Mouse (Mus musculus): Measurements from ENCODE around the gene Xrcc5. TPM values are rescaled to one million over a fixed set of nuclear protein-coding genes. Genes with fewer than 3 reads are reported as not detected.

Gene Xrcc5
- total and polyA plus RNA-seq, 2 experiments from 2014 or later = 12.7 to 12.8 TPM

GRCm38 (mm10) chr1:72406505-72407079 lies 99.4 kb downstream of the Xrcc5 start:
- DNase-seq (no peak), ATAC-seq (no peak)
- WGBS = 62% methylated on average over 14 of the region's 14 CpGs
- no peak overlapping the region for H3K4me3 ChIP-seq (ENCODE audit: low read depth, low read length)
- H3K27ac ChIP-seq (ENCODE audit: low read depth, low read length) = no peak overlapping the region
- H3K9ac ChIP-seq = no peak overlapping the region
- H3K9me3 ChIP-seq (ENCODE audit: low read length) = no peaks in the 10 kb centered on the region
- H3K4me2 ChIP-seq (ENCODE audit: low read depth) = no peak overlapping the region
- no peaks in the 10 kb centered on the region for H3K27me3 ChIP-seq (ENCODE audit: insufficient read depth, low read length)
- H3K4me1 ChIP-seq (ENCODE audit: insufficient read depth) = no peaks in the 10 kb centered on the region
- no peaks in the 10 kb centered on the region for H3K36me3 ChIP-seq (ENCODE audit: insufficient read depth)
- TF ChIP-seq CTCF (IDR thresholded peaks at IDR 0.05; ENCODE audit: low read depth) = no peak

DNA sequence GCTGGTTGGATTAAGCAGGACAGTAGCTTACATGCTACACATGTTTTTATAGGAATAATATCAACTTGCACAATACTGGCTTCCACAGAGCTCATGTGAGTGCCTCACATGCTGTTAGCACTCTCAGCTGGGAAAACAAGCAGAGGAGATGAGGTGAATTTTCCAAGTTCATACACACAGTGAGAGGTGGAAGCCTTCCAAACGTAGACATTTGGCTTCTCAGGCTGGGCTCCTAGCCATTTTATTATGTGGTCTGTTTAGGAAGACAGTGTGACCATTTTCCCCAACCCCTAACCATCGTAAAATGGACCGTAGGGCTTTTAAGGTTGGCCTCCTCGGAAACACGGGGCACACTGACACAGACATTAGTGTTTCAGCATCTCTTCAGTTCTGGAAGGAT lies 102.7 kb downstream of the Xrcc5 start:
- no peak for ATAC-seq
- 74% methylated on average over 5 of the region's 5 CpGs for WGBS

DNA sequence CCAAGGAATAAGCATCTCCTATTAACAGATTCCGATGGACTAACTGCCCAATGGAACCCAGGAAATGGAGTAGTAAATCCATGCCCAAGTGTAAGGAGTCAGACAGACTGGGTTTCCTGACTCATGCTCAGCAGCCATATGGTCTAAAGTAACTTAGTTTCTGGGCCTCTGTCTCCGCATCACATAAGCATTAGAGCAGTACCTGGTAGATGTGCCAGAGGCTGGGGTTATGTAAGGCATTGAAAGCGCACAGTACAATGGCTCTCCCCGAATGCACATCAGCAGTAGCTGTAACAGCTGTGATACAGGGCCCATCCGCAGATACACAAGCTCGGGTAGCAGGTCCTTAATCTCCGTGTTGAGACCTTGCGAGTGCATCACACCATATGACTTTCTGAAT lies 103.9 kb downstream of the Xrcc5 start:
- 0 out of 2 replicates have a peak, but pooled peaks cover 10% of the 10 kb centered on the region for H3K4me1 ChIP-seq (ENCODE audit: insufficient read depth)
- no peaks in the 10 kb centered on the region for H3K9me3 ChIP-seq (ENCODE audit: low read length)
- H3K4me3 ChIP-seq (ENCODE audit: low read depth, low read length) = no peak overlapping the region
- no peak overlapping the region for H3K9ac ChIP-seq
- H3K4me2 ChIP-seq (ENCODE audit: low read depth) = no peak overlapping the region
- TF ChIP-seq CTCF (IDR thresholded peaks at IDR 0.05; ENCODE audit: low read depth) = no peak
- DNase-seq (no peak), ATAC-seq (no peak)
- no peaks in the 10 kb centered on the region for H3K36me3 ChIP-seq (ENCODE audit: insufficient read depth)
- WGBS = 83% methylated on average over 8 of the region's 8 CpGs
- H3K27me3 ChIP-seq (ENCODE audit: insufficient read depth, low read length) = no peaks in the 10 kb centered on the region
- H3K27ac ChIP-seq (ENCODE audit: low read depth, low read length) = no peak overlapping the region

More for the DNA sequence above, 102.7 kb downstream of the Xrcc5 start:
- Histone ChIP-seq H3K27ac (ENCODE audit: low read depth, low read length) (no peak overlapping the region), H3K36me3 (ENCODE audit: insufficient read depth) (no peaks in the 10 kb centered on the region), H3K4me1 (ENCODE audit: insufficient read depth) (0 out of 2 replicates have a peak, but pooled peaks cover 10% of the 10 kb centered on the region), H3K4me2 (ENCODE audit: low read depth) (no peak overlapping the region), H3K9ac (no peak overlapping the region), H3K4me3 (ENCODE audit: low read depth, low read length) (no peak overlapping the region), H3K9me3 (ENCODE audit: low read length) (no peaks in the 10 kb centered on the region), H3K27me3 (ENCODE audit: insufficient read depth, low read length) (no peaks in the 10 kb centered on the region)
- TF ChIP-seq CTCF (IDR thresholded peaks at IDR 0.05; ENCODE audit: low read depth) = no peak
- DNase-seq = no peak

- Histone ChIP-seq H3K9ac (no peak overlapping the region), H3K4me3 (ENCODE audit: low read depth, low read length) (no peak overlapping the region), H3K4me2 (ENCODE audit: low read depth) (no peak overlapping the region), H3K27me3 (ENCODE audit: insufficient read depth, low read length) (no peaks in the 10 kb centered on the region), H3K36me3 (ENCODE audit: insufficient read depth) (no peaks in the 10 kb centered on the region), H3K4me1 (ENCODE audit: insufficient read depth) (0 out of 2 replicates have a peak, but pooled peaks cover 10% of the 10 kb centered on the region), H3K9me3 (ENCODE audit: low read length) (no peaks in the 10 kb centered on the region), H3K27ac (ENCODE audit: low read depth, low read length) (peak overlapping the region; percentile 81; the same call in 1 of the 2 replicates)
- ATAC-seq = no peak
- 83% methylated on average over 8 of the region's 8 CpGs for WGBS
- no peak for DNase-seq
- no peak for TF ChIP-seq CTCF (IDR thresholded peaks at IDR 0.05; ENCODE audit: low read depth)
Measured at GRCm38 (mm10) chr1:72413205-72413604, 106.0 kb downstream of the Xrcc5 start.

DNA sequence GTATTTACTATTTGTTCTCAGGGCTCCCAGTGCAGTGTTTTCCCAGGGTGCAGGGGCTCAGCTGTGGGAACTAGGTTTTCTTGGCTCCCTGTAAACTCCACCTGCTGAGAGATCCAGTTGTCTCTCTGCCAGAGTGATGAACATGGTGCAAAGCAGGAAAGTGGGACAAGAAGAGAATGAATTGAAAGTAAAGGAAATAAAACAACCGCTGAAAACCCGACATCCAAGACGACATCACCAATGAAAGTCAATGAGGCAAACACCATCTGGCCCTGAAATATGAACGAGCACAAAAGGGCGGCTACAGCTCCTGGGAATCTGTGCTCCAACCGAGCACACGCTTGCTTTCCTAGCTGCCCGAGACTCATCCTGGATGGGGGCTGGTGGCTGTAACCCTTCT lies 106.9 kb downstream of the Xrcc5 start:
- Histone ChIP-seq H3K4me3 (ENCODE audit: low read depth, low read length) (no peak overlapping the region), H3K9ac (0 out of 2 replicates have a peak overlapping the region, but pooled peaks have one; percentile 7), H3K4me2 (ENCODE audit: low read depth) (peak overlapping the region; percentile 17; the same call in 1 of the 2 replicates), H3K9me3 (ENCODE audit: low read length) (no peaks in the 10 kb centered on the region), H3K4me1 (ENCODE audit: insufficient read depth) (0 out of 2 replicates have a peak, but pooled peaks cover 10% of the 10 kb centered on the region), H3K36me3 (ENCODE audit: insufficient read depth) (no peaks in the 10 kb centered on the region), H3K27me3 (ENCODE audit: insufficient read depth, low read length) (no peaks in the 10 kb centered on the region), H3K27ac (ENCODE audit: low read depth, low read length) (peak overlapping the region; percentile 81)
- ATAC-seq (peak; percentile 81), DNase-seq (peak; percentile 71)
- TF ChIP-seq CTCF (IDR thresholded peaks at IDR 0.05; ENCODE audit: low read depth) = no peak
- WGBS = 30% methylated on average over 8 of the region's 8 CpGs

DNA sequence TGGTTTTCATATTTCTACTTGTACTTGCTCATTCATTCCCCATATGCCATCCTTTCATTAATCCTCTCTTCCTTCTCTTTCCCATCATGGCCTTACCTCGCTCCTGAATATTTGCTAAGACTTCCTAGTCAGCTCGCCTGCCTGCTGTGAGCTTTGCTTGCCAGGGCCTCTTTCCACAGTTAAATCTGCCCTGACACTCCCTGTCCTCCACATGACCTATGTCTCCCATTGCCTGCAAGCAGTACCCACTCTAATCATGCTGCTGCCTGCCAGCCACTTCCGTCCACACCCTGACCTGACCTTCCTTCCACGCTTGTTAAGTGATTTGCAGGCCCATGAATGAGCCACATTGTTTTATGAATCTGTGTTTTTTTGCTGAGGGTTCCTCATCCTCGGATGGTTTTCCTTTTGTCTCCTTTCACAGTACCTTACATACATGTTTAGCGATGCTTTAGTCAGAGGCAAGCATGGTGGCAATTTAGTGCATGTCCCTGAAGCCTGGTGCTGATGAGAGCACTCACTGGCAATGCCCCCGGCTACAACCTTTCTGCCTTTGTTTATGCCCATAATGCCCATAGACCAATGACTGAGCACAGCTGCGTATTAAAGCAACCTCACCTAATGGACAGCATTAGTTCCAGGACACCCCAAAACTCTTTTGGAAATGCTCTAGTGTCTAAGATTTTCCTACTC lies 107.5 kb downstream of the Xrcc5 start:
- H3K4me2 ChIP-seq (ENCODE audit: low read depth) = peak overlapping the region; percentile 17; the same call in 1 of the 2 replicates
- no peak overlapping the region for H3K4me3 ChIP-seq (ENCODE audit: low read depth, low read length)
- 0 out of 2 replicates have a peak overlapping the region, but pooled peaks have one; percentile 7 for H3K9ac ChIP-seq
- TF ChIP-seq CTCF (IDR thresholded peaks at IDR 0.05; ENCODE audit: low read depth) = no peak
- no peaks in the 10 kb centered on the region for H3K36me3 ChIP-seq (ENCODE audit: insufficient read depth)
- H3K4me1 ChIP-seq (ENCODE audit: insufficient read depth) = 0 out of 2 replicates have a peak, but pooled peaks cover 10% of the 10 kb centered on the region
- DNase-seq (no peak), ATAC-seq (peak; percentile 54)
- H3K27ac ChIP-seq (ENCODE audit: low read depth, low read length) = peak overlapping the region; percentile 81
- H3K9me3 ChIP-seq (ENCODE audit: low read length) = no peaks in the 10 kb centered on the region
- no peaks in the 10 kb centered on the region for H3K27me3 ChIP-seq (ENCODE audit: insufficient read depth, low read length)
- 45% methylated on average over 8 of the region's 8 CpGs for WGBS

Measured in forebrain, postnatal 0 days (tissue).